Mouse (Mus musculus): Measurements from ENCODE around the gene 2210011C24Rik.

Gene 2210011C24Rik

DNA sequence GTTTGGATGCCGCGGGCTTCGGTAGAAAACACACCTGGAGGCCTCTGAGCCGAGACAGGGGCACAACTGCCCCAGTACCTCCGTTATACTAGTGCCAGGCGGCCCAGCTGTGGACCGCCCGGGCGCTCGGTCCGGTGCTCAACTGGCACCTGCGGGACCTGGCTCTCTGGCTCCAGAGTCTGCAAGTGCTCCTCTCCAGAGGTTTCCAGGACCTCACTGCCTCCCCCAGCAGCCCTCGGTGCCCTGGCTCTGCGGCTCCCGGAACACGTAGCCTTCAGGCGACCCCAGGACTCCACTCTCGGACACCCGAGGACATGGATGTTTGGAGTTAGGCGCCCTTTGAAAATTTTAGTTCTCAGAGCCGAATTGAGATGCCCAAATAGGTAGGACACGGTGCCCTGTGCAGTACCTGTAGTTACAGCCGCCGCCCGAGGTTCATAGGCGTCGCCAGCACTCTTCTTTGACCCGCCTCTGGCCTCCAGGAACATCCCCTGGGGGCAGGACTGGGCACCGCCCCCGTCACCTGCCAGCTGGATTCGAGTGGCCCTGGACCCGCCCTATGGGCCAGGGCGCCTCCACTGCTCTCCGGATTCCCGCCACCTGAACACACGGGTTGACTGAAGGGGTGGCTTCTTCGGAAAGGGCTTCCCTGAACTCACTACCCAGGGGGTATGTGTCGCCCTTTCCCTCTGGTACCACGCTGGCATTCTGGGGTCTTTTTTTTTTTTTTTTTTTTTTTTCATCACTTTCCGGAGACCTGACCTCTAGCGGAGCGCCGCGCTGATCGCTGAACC, at the start of gene 2210011C24Rik:
TSS of gene 2210011C24Rik (minus strand) at position 467 of the 794 bp plus-strand sequence.
- DNase-seq = no peak

DNA sequence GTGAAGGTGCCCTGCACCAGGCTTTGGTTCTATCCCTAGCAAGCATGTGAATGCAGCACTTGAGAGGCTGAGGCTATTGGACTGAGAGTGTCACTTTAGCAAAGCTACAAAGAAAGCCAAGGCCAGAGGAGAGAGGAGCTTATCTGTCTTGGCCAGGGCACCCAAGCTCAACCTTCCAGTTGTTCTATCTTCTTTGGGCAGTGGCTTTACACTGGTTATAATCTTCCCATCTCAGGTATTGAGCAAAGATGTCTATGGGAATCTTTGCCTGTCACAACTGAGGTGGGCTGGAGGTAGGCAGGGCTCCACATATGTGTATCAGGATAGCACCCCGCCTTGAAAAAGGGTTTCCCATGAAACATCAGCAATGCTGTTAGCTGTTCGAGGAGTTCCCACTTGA, 48.3 kb upstream of the 2210011C24Rik start:
- no peak for DNase-seq

DNA sequence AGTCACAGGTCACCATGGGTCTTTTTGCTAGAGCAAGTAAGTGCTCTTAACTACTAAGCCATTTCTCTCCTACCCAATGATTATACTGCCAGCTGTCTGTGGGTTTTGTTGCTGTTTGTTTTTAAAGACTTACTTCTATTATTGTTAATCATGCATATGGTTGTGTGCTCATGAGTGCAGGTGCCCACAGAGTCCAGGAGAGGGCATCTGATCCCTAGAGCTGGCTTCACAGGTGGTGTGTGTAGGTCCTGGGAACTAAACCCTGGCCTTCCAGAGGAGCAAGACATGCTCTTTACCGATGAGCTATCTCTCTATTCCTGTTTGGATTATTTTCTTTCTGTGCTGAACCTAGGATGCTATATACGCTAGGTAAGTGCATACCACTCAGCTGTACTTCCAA, 47.3 kb upstream of the 2210011C24Rik start:
- DNase-seq = no peak

GRCm38 (mm10) chr8:84057827-84058226, 45.9 kb upstream of the 2210011C24Rik start:
- no peak for DNase-seq

DNA sequence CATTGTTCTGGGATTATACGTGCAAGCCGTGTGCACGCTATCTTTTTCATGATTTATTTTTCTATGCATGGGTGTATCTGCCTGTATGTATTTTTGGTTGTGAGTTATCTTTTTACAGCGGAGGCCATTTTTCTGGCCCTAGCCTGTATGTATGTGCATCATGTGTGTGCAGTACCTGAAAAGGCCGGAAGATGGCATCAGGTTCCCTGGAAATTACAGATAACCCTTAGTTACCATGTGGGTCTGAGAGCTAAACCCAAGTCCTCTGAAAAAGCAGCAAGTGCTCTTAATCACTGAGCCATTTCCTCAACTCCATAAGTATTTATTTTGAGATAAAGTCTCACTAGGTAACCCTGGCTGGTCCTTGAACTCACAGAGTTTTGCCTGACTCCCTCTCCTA, 41.3 kb upstream of the 2210011C24Rik start:
- no peak for DNase-seq

DNA sequence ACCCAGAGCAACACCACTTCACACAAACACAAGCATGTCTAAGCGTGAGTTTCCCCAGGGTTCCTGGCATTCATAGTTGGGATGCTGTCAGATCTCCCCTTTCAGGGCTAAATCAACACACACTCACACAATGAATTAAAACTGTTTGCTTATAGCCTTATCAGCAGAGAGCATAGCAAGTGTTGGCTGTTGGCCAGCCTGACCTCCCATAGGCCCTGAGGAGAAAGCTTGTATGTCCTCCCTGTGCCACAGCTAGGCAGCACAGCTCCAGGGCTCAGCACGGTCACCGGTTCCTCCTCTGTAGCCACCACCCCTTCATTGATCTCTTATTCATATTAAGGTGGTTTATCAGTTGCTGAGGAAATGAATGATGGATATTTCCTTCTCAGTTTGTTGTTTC, 40.8 kb upstream of the 2210011C24Rik start:
- DNase-seq = no peak

- no peak for DNase-seq
These were observed 36.2 kb upstream of the 2210011C24Rik start for GRCm38 (mm10) chr8:84048171-84048570.

DNA sequence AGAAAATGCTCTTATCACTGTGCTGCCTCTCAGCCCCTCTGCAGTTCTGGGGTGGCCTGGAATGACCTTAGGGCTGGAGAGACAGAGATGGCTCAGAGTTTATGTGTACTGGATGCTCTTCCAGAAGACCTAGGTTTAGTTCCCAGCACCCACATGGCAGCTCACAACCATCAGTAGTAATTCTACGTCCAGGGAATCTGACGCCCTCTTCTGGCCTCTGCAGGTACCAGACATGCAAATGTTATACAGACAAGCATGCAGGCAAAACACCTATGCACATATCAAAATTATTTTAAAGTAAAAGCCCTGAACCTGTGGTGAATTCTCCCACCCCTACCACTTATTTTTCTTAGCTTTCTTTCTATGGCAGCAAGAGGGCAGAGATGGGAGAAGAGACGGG, 34.5 kb upstream of the 2210011C24Rik start:
- DNase-seq = no peak

GRCm38 (mm10) chr8:84044900-84045299, 32.9 kb upstream of the 2210011C24Rik start, which contains the start of gene Rln3:
Rln3 (minus strand) TSS chr8:84045000.
- no peak for DNase-seq

- no peak for DNase-seq
These were observed 32.1 kb upstream of the 2210011C24Rik start for GRCm38 (mm10) chr8:84044103-84044502.

- no peak for DNase-seq
These were observed 31.0 kb upstream of the 2210011C24Rik start for GRCm38 (mm10) chr8:84042948-84043342.

GRCm38 (mm10) chr8:84042066-84042947, 30.3 kb upstream of the 2210011C24Rik start, which contains the start of gene Il27ra:
Il27ra (minus strand) TSS chr8:84042589.
- DNase-seq = peak; percentile 72 to 75

DNA sequence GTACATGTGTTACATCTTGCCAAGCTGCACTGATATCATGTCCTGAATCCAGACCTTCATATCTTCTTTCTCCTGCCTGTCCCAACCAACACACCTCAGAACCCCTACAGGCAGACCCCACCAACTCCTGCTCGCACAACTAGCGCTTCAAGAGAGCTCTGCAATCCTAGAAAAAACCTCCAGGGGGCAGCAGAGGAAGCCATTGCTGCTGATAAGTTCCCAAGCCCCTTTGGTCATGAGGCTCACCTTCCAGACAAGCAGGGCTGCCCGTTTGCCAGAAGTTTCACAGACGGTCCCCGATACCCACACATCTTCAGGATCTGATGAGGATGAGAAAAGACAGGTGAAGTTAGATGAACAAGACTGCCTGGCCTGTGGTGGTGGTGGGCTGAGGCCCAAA, 27.1 kb upstream of the 2210011C24Rik start:
- DNase-seq = peak; percentile 56 to 77

DNA sequence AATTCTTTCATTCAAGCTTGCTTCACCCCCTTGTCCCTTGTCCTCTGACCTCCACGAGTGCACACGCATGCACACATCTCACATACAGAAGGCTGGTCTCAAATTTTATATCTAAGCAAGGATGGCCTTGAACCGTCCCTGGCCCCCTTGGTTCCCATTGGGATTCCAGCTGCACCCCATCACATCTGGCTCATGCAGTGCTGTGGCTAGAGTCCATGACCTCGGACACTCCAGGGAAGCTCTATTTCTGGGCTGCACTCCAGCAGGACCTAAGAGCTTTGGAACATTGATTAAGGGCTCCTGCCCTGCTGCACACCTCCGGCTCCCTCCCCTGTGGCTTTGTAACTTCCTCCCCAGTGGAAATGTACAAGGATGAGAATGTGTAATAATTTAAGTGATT, 26.0 kb upstream of the 2210011C24Rik start:
- DNase-seq = no peak

- no peak for DNase-seq
These were observed 20.8 kb upstream of the 2210011C24Rik start for GRCm38 (mm10) chr8:84032777-84033176.

DNA sequence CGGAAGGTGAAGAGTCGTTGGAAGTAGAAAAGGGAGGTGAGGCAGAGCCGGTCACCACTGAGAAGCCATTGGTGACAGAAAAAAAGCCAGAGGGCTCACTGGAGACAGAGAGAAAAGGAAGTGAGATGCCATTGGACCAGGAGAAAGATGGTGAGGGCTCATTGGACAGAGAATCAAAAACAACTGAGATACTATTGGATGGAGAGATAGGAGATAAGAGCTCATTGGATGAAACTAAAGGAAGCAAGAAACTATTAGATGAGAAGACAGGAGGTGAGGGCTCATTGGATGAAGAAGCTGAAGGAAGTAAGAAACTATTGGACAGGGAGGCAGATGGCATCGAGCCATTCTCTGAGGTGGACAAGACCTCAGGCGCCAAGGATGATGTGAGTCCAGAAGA, 17.3 kb upstream of the 2210011C24Rik start:
- no peak for DNase-seq

DNA sequence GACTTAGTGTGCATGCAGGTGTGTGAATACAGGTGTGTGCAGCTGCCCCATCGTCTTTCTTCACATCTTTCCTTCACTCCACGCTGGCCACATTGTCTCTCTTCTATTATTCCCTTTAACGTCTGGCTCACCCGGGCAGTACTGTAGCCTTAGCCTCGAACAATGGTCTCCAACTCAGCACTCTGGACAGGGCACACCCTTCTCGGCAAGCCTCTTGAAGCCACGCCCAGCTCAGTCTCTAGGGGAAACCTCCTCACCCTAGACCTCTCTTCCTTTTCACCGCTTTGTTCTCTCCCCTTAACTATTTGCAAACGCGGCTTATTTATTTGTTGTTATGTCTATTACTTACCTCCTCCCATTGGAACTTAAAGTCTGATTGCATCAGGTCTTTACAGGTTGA, 15.5 kb upstream of the 2210011C24Rik start:
- DNase-seq = peak in 1 of 2 experiments; percentile 43

DNA sequence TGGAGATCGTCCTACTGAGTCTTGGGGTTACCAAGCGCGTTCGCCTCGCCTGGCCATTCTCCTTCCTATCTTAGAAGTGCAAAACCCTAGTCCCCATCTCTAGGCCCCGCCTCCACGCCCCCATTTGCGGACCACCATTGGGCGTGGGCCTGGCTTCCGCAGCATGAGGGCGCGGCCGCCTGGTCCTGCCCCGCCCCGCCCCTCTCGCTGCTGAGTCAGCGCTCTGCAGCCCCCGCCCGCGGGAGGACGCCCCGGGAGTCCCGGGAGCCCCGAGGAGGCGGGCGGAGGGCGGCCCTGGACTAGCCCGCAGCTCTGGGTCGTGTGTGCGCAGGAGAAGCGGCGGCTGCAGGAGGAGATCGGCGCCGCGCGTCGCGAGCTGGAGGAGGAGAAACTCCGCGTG, 13.9 kb upstream of the 2210011C24Rik start:
- DNase-seq = no peak

- DNase-seq = peak in 1 of 2 experiments; percentile 51
These were observed 12.2 kb upstream of the 2210011C24Rik start for GRCm38 (mm10) chr8:84024171-84024570.

DNA sequence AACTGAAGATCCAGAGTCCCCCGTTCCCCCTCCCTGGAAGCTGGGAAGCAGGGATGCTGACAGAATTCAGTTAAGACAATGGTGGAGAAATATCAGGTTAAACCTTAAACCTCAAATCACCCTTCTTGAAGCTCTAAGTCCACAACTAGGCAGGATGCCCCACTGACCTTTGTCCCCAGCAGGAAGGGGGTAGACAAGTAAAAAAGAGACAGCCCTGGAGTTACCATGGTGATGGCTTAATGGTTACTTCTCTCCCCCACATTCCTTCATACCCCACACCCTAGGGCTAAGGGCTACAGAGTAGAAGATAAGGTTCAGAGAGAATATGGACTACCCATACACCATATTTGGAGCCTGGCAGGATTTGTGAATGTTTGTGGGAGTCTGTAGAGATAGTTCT, 11.7 kb upstream of the 2210011C24Rik start:
- no peak for DNase-seq

- DNase-seq = no peak
These were observed 11.1 kb upstream of the 2210011C24Rik start for GRCm38 (mm10) chr8:84023085-84023484.

GRCm38 (mm10) chr8:84021569-84021968, 9.6 kb upstream of the 2210011C24Rik start:
- DNase-seq = no peak

GRCm38 (mm10) chr8:84021096-84021495, 9.1 kb upstream of the 2210011C24Rik start, which contains the start of gene Palm3:
Palm3 (plus strand) TSS chr8:84021471.
- no peak for DNase-seq

GRCm38 (mm10) chr8:84019738-84020137, 7.8 kb upstream of the 2210011C24Rik start:
- DNase-seq = no peak
